Mouse (Mus musculus) forebrain, embryonic 11.5 days (tissue): ENCODE measurements around the gene Sh3gl3. TPM values are rescaled to one million over a fixed set of nuclear protein-coding genes. Genes with fewer than 3 reads are reported as not detected.

Source experiments
- ATAC-seq: fragments of 200-750 bp; cut with Nextera tagmentation; replicated peaks from 2 replicates; pipeline ENCODE4 v1.8.0; 2017; ENCODE audit warnings: moderate TSS enrichment; ENCODE audit not compliant: low FRiP score
- DNase-seq: peaks from one replicate; pipeline ENCODE4 v3.0.0-alpha.2; 2017; ENCODE audit warnings: low spot score
- H3K27ac ChIP-seq: fragments of 300-500 bp; sonication (generic); 2 replicates; pipeline ENCODE4 v1.5.1; 2014; ENCODE audit warnings: low read depth, low read length
- H3K27me3 ChIP-seq: fragments of 300-500 bp; sonication (generic); 2 replicates; pipeline ENCODE4 v1.6.1; 2014; ENCODE audit warnings: mild to moderate bottlenecking, low read length, mixed read lengths; ENCODE audit not compliant: control insufficient read depth, insufficient read depth
- H3K36me3 ChIP-seq: fragments of 300-500 bp; sonication (generic); 2 replicates; pipeline ENCODE4 v1.6.1; 2014; ENCODE audit warnings: mild to moderate bottlenecking, low read length, moderate library complexity, mixed read lengths; ENCODE audit not compliant: control insufficient read depth, insufficient read depth
- H3K4me1 ChIP-seq: fragments of 300-500 bp; sonication (generic); replicated peaks from 2 replicates; pipeline ENCODE4 v1.6.1; 2014; ENCODE audit warnings: low read length, mixed read lengths; ENCODE audit not compliant: control insufficient read depth, insufficient read depth
- H3K4me2 ChIP-seq: fragments of 300-500 bp; sonication (generic); 2 replicates; pipeline ENCODE4 v1.6.1; 2014; ENCODE audit warnings: low read depth, mild to moderate bottlenecking, low read length, moderate library complexity, mixed read lengths; ENCODE audit not compliant: severe bottlenecking
- H3K4me3 ChIP-seq: fragments of 300-500 bp; sonication (generic); 2 replicates; pipeline ENCODE4 v1.5.1; 2014; ENCODE audit warnings: low read depth, low read length
- H3K9ac ChIP-seq: fragments of 300-500 bp; sonication (generic); 2 replicates; pipeline ENCODE4 v1.6.1; 2014; ENCODE audit warnings: low read length
- H3K9me3 ChIP-seq: fragments of 300-500 bp; sonication (generic); 2 replicates; pipeline ENCODE4 v1.6.1; 2016; ENCODE audit warnings: low read length, mixed read lengths; ENCODE audit not compliant: control insufficient read depth
- WGBS: fragments of 180-500 bp; shearing (Covaris S2); extraction: QIAGEN DNeasy Blood & Tissue Kit; methylation state at CpG from one replicate; pipeline ENCODE4 v1.1.7; 2014; 5-methylcytosine and 5-hydroxymethylcytosine counted together
- polyA plus RNA-seq: library from polyadenylated mRNA; unstranded; fragments of >200 nt; fragmentation: Nextera tagmentation; extraction: Ambion mirVana; gene quantifications from 2 replicates; pipeline ENCODE4 v1.2.1, GENCODE M21; 2014

Gene Sh3gl3
- polyA plus RNA-seq, 1 experiment from 2014 or later = 15.4 TPM

GRCm38 (mm10) chr7:82180919-82181318, 7.3 kb downstream of the Sh3gl3 start:
- H3K4me2 ChIP-seq = no peak overlapping the region
- H3K4me1 ChIP-seq = no peaks in the 10 kb centered on the region
- no peaks in the 10 kb centered on the region for H3K9me3 ChIP-seq
- H3K4me3 ChIP-seq = no peak overlapping the region
- H3K9ac ChIP-seq = no peak overlapping the region
- ATAC-seq (no peak), DNase-seq (no peak)
- no peak overlapping the region for H3K27ac ChIP-seq
- H3K36me3 ChIP-seq = no peaks in the 10 kb centered on the region
- no peaks in the 10 kb centered on the region; the same call in 1 of the 2 replicates for H3K27me3 ChIP-seq
- 90% methylated on average over 5 of the region's 5 CpGs for WGBS

GRCm38 (mm10) chr7:82182781-82183180, 9.1 kb downstream of the Sh3gl3 start:
- Histone ChIP-seq H3K4me3 (no peak overlapping the region), H3K4me2 (no peak overlapping the region), H3K27me3 (no peaks in the 10 kb centered on the region), H3K27ac (no peak overlapping the region), H3K4me1 (no peaks in the 10 kb centered on the region), H3K36me3 (no peaks in the 10 kb centered on the region), H3K9ac (no peak overlapping the region), H3K9me3 (no peaks in the 10 kb centered on the region)
- no peak for DNase-seq
- WGBS = 30% methylated on average over 2 of the region's 2 CpGs
- no peak for ATAC-seq

DNA sequence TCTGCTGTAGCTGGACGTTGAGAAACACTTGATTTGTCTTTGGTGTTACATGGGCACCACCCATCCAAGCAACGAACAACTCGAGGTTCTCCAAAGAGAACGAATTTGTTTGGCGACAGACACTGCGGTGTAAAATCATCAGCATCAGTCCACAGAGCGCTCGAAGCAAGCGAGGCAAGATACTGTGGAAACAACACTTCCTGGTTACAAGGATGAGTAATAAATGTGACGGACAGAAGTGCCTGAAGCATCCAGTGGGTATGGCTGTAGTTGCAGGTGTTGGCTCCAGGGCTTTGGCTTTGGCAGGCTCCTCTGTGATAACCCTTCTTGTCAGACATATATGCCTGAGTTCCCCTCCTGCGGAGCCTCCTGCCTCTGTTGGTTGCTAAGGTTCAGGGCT, 18.0 kb downstream of the Sh3gl3 start:
- Histone ChIP-seq H3K27ac (no peak overlapping the region), H3K27me3 (no peaks in the 10 kb centered on the region), H3K4me1 (no peaks in the 10 kb centered on the region), H3K36me3 (no peaks in the 10 kb centered on the region), H3K9me3 (no peaks in the 10 kb centered on the region), H3K9ac (no peak overlapping the region), H3K4me2 (no peak overlapping the region), H3K4me3 (no peak overlapping the region)
- DNase-seq = no peak
- no peak for ATAC-seq
- WGBS = 91% methylated on average over 11 of the region's 11 CpGs

DNA sequence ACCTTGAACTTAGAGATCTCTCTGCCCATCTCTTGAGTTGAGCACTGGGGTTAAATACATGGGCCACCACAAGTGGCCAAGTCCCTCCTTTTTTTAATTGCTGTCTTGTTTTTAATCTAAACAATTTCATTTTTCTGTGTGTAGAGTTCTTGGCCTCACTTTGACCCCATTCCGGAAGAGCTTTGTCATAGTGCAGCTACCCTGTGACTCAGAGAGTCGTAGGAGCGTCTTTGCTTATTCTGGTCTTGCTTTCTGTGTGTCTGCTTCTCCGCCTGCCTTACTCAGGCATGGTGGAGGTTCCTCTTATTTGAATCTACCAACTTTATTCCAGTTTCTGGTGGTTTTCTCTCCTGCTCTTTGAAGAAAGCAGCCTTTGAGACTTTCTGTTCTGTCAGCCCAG, 18.9 kb downstream of the Sh3gl3 start:
- Histone ChIP-seq H3K4me3 (no peak overlapping the region), H3K9ac (no peak overlapping the region), H3K4me2 (no peak overlapping the region), H3K4me1 (no peaks in the 10 kb centered on the region), H3K27ac (no peak overlapping the region), H3K9me3 (no peaks in the 10 kb centered on the region), H3K36me3 (no peaks in the 10 kb centered on the region), H3K27me3 (no peaks in the 10 kb centered on the region)
- 89% methylated on average over 4 of the region's 4 CpGs for WGBS
- no peak for DNase-seq
- no peak for ATAC-seq

GRCm38 (mm10) chr7:82203111-82203510, 29.5 kb downstream of the Sh3gl3 start:
- Histone ChIP-seq H3K36me3 (no peaks in the 10 kb centered on the region), H3K4me1 (no peaks in the 10 kb centered on the region), H3K9ac (no peak overlapping the region), H3K4me3 (no peak overlapping the region), H3K9me3 (no peaks in the 10 kb centered on the region), H3K27me3 (no peaks in the 10 kb centered on the region), H3K27ac (no peak overlapping the region), H3K4me2 (no peak overlapping the region)
- DNase-seq = no peak
- no peak for ATAC-seq
- 80% methylated on average over 7 of the region's 7 CpGs for WGBS

- no peak overlapping the region for H3K27ac ChIP-seq
- 74% methylated on average over 12 of the region's 12 CpGs for WGBS
- H3K4me3 ChIP-seq = no peak overlapping the region
- no peak for ATAC-seq
- no peaks in the 10 kb centered on the region for H3K36me3 ChIP-seq
- H3K4me2 ChIP-seq = no peak overlapping the region
- no peak overlapping the region for H3K9ac ChIP-seq
- no peak for DNase-seq
- H3K9me3 ChIP-seq = no peaks in the 10 kb centered on the region
- H3K27me3 ChIP-seq = no peaks in the 10 kb centered on the region
- no peaks in the 10 kb centered on the region for H3K4me1 ChIP-seq
Measured at GRCm38 (mm10) chr7:82204014-82204784, 30.6 kb downstream of the Sh3gl3 start.

DNA sequence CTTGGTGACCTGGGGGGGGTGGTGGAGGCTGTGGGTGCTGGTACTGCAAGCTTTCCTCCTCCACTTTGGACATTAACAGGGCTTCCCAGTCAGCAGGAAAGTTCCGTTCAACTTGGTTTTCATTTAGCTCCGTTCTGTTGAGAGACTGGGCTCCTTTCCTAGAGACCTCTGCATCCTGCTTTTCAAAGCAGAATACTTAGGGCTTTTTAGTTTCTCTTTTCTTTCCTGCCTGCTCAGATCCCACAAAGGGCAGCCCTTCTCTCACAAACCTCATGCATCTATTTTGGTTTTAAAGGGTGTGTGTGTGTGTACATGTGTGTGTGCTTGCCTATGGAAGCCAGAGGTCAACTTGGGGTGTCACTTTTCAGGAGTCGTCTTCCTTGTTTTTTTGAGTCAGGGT, 31.3 kb downstream of the Sh3gl3 start:
- H3K4me1 ChIP-seq = no peaks in the 10 kb centered on the region
- no peak overlapping the region for H3K4me2 ChIP-seq
- no peaks in the 10 kb centered on the region for H3K9me3 ChIP-seq
- 92% methylated on average over 3 of the region's 3 CpGs for WGBS
- no peaks in the 10 kb centered on the region for H3K36me3 ChIP-seq
- no peak overlapping the region for H3K4me3 ChIP-seq
- ATAC-seq (no peak), DNase-seq (no peak)
- no peak overlapping the region for H3K27ac ChIP-seq
- H3K9ac ChIP-seq = no peak overlapping the region
- no peaks in the 10 kb centered on the region for H3K27me3 ChIP-seq

- Histone ChIP-seq H3K36me3 (no peaks in the 10 kb centered on the region), H3K4me3 (no peak overlapping the region), H3K9me3 (no peaks in the 10 kb centered on the region), H3K27ac (no peak overlapping the region), H3K9ac (no peak overlapping the region), H3K4me1 (no peaks in the 10 kb centered on the region), H3K4me2 (no peak overlapping the region), H3K27me3 (no peaks in the 10 kb centered on the region)
- no peak for ATAC-seq
- DNase-seq = no peak
- 92% methylated on average over 8 of the region's 8 CpGs for WGBS
Measured at GRCm38 (mm10) chr7:82206787-82207186, 33.1 kb downstream of the Sh3gl3 start.

DNA sequence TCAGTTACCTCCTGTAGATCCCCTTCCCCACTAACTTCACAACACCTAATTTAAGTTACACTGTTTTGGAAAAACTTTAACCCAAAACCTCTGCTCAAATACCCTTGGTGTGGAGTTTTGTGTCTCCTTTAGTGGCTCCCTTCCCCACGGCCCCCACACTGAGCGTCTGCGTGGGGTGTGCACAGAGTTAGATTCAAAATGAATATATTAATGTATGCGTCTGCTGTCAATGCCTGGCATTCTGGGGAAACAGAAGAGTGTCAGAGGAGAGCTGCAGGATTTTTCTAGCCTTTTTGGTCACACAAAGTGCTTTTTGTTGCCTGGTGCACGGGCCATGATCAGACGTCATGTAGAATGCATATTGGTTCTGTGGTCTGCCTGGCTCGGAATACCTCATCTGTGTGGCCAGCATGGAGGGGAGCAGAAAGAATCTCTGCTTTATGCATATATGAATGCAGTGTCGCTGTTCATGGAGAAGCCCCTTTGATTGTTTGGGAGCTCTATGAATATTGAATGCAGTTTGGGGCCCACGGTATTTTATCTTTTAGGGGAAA, 47.8 kb downstream of the Sh3gl3 start:
- no peak for ATAC-seq
- no peak for DNase-seq
- no peak overlapping the region for H3K9ac ChIP-seq

More for the DNA sequence above, 47.8 kb downstream of the Sh3gl3 start:
- H3K4me3 ChIP-seq = no peak overlapping the region
- H3K4me2 ChIP-seq = no peak overlapping the region
- no peak overlapping the region for H3K27ac ChIP-seq
- H3K4me1 ChIP-seq = no peaks in the 10 kb centered on the region
- H3K27me3 ChIP-seq = no peaks in the 10 kb centered on the region
- H3K36me3 ChIP-seq = no peaks in the 10 kb centered on the region
- no peaks in the 10 kb centered on the region for H3K9me3 ChIP-seq
- WGBS = 78% methylated on average over 9 of the region's 9 CpGs
